Mouse (Mus musculus): ENCODE results near the gene Osbpl7.
A peak's percentile ranks its signal among the peaks of the same experiment; 100 is the strongest.

DNA sequence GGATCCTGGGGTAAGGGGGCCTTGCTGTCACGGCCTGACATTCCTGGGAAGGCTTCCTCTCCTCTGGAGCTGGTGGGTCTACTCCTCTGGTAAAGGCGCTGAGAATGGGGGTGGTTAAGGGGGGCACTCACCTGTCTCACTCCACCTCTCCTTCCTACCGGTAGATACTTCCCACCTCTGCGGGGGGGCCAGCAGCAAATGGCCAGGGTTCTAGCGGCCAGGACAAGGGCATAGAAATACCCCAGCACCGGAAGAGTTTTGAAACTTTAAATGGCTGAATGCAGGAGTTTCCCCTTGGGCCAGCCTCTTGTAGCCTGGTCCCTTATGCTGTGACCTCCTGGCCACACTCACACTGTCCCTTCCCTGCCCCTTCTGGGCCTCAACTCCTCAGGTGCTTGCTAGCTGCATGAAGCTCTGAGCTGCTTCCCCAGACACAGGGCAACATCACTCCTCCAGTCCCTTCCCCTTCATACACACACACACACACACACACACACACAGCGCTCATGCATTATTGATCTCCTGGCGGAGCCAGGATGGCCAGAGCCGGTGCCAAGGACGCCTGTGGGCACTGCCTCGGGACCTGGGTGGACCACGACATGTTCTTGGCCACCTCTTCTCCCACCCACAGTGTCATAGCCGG is 637 bp downstream of the Osbpl7 start:
- TF ChIP-seq CTCF (IDR thresholded peaks at IDR 0.05 in 2 of 3, conservative IDR thresholded peaks at IDR 0.05 in 1 of 3; ENCODE audit: control insufficient read depth in 1 of 3, insufficient read depth in 1 of 3, low read depth in 2 of 3, low read length in 3 of 3, poor library complexity in 1 of 3, severe bottlenecking in 1 of 3) (no peak; a peak in 1 of 6 replicates), USF2 (IDR thresholded peaks at IDR 0.05; ENCODE audit: borderline replicate concordance in 1 of 2, insufficient read depth in 1 of 2, low read depth in 1 of 2, low read length in 2 of 2) (no peak), CHD2 (IDR thresholded peaks at IDR 0.05; ENCODE audit: low read length) (no peak), BHLHE40 (IDR thresholded peaks at IDR 0.05; ENCODE audit: borderline replicate concordance, low read depth, low read length) (no peak), NELFE (IDR thresholded peaks at IDR 0.05; ENCODE audit: low read depth, low read length) (no peak), MYC (IDR thresholded peaks at IDR 0.05; ENCODE audit: low read depth, low read length) (0 out of 2 replicates have a peak, but pooled peaks have one; percentile 16), ZNF384 (IDR thresholded peaks at IDR 0.05; ENCODE audit: low read depth, low read length) (no peak), MAX (IDR thresholded peaks at IDR 0.05; ENCODE audit: low read length) (no peak; the same call in 1 of the 2 replicates), NRF1 (IDR thresholded peaks at IDR 0.05; ENCODE audit: insufficient read depth, low read depth, low read length, poor library complexity, severe bottlenecking) (no peak), ZKSCAN1 (IDR thresholded peaks at IDR 0.05; ENCODE audit: low read depth, low read length) (no peak), POLR2A (IDR thresholded peaks at IDR 0.05; ENCODE audit: control insufficient read depth in 1 of 2, insufficient read depth in 1 of 2, low read depth in 1 of 2, low read length in 2 of 2, poor library complexity in 1 of 2) (no peak), EP300 (IDR thresholded peaks at IDR 0.05; ENCODE audit: low read depth in 1 of 2, low read length in 2 of 2) (no peak), HCFC1 (IDR thresholded peaks at IDR 0.05; ENCODE audit: low read depth, low read length) (no peak), E2F4 (IDR thresholded peaks at IDR 0.05; ENCODE audit: borderline replicate concordance, low read depth, low read length) (no peak)

All from MEL (cell line).